Mouse (Mus musculus): ENCODE measurements around the gene Fam49a. TPM values are rescaled to one million over a fixed set of nuclear protein-coding genes. Genes with fewer than 3 reads are reported as not detected.

Gene Fam49a
- polyA plus RNA-seq (2012; fragmentation: generic; extraction: Trizol): not detected
- long read RNA-seq, experiment 1: 0 reads
- long read RNA-seq, experiment 2: 0 reads

DNA sequence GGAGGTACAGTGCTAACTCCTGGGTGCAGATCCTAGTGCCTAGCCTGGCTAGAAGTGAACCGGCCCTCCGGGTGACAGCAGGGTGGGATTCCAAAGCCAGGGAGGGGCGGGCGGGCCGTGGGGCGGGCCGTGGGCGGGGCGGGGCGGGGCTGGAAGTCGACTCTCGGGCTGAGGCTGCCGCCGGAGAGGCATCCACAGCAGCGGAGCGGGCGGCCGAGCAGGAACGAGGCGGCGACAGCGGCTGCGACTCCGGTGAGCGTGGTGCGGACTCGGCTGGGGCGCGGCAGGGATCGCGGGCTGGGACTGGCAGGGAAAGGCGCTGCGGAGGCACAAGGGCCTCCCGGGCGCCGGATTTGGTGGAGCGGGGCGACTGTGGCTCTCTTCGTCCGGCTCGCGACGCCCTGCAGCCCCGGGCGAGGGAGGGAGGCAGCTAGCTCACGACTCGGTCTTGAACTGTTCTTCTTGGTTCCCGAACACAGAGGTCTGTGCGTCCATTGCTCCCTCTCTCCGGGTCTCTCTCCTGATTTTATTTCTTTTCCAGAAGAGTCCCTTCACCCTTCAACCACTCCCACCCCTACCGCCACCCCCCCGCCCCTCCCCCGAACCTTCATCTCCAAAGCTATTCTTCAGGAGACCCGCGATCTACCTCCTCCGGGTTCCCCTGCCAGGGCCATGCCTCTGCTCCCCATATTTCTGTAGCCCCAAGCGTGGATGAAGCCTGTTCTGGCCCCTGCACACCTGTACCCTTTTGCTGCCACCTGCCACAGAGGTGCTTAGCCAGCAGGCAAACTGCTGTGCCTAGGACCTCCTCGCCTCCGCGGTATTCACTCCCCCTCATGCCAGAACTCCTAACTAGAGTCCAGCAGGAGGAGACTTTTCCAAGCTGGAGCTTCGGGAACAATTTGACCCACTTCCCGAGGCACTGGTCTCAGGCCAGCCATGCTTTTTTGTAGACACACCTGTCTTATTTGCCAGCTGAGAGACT, at the start of gene Fam49a:
Gene Fam49a (plus strand): TSS at position 153 of the 985 bp plus-strand sequence.
- no peaks in the 10 kb centered on the region for H3K27me3 ChIP-seq (ENCODE audit: control insufficient read depth, insufficient read depth, insufficient read length)
- no peak within 1 kb of the TSS for H3K4me3 ChIP-seq (ENCODE audit: insufficient read depth, poor library complexity, severe bottlenecking)
- H3ac ChIP-seq (ENCODE audit: control insufficient read depth, insufficient read length, low read depth): no peak within 1 kb of the TSS
- TF ChIP-seq USF1 (IDR thresholded peaks at IDR 0.05; ENCODE audit: low read depth) (no peak), MYOG (IDR thresholded peaks at IDR 0.05; ENCODE audit: control insufficient read depth, extremely low read depth, insufficient read length) (no peak), FOSL1 (IDR thresholded peaks at IDR 0.05; ENCODE audit: insufficient read depth, low read length, poor library complexity, severe bottlenecking) (no peak), MAX (IDR thresholded peaks at IDR 0.05) (no peak), CEBPB (IDR thresholded peaks at IDR 0.05; ENCODE audit: low read depth) (no peak), MYOD1 (IDR thresholded peaks at IDR 0.05; ENCODE audit: control insufficient read depth, insufficient read length, low read depth) (no peak), CTCF (IDR thresholded peaks at IDR 0.05; ENCODE audit: control insufficient read depth, insufficient read depth, insufficient read length) (no peak)
- H3K79me2 ChIP-seq (ENCODE audit: control insufficient read depth, insufficient read depth): no peaks in the 10 kb centered on the region
- H3K79me3 ChIP-seq (ENCODE audit: low read depth): no peaks in the 10 kb centered on the region
- H3K36me3 ChIP-seq (ENCODE audit: control insufficient read depth, insufficient read depth): no peaks in the 10 kb centered on the region

DNA sequence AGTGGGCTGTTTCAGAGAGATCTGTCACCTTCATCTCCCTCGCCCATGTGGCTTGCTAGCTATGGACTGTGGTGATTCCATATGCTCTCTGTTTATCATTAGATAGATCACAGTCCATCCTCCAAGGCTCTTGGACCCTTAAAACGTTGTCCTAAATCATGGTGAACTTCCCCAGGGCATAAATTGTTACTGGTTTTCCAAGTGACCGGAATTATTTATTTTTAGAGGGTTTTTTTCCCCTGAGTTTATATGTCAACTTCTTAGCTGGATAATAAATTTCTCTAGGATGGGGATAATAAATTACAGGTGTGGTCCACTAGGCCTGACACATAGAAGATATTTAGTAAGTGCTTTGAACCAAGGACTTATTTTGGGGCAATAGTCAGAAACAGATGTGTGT, 48.4 kb upstream of the Fam49a start:
- no peak overlapping the region for H3ac ChIP-seq (ENCODE audit: control insufficient read depth, insufficient read length, low read depth)
- TF ChIP-seq MYOD1 (IDR thresholded peaks at IDR 0.05; ENCODE audit: control insufficient read depth, insufficient read length, low read depth): no peak
- no peak for TF ChIP-seq MAX (IDR thresholded peaks at IDR 0.05)
- TF ChIP-seq CEBPB (IDR thresholded peaks at IDR 0.05; ENCODE audit: low read depth): no peak
- no peak for TF ChIP-seq MYOG (IDR thresholded peaks at IDR 0.05; ENCODE audit: control insufficient read depth, extremely low read depth, insufficient read length)
- no peak for TF ChIP-seq USF1 (IDR thresholded peaks at IDR 0.05; ENCODE audit: low read depth)
- no peak for TF ChIP-seq FOSL1 (IDR thresholded peaks at IDR 0.05; ENCODE audit: insufficient read depth, low read length, poor library complexity, severe bottlenecking)
- TF ChIP-seq CTCF (IDR thresholded peaks at IDR 0.05; ENCODE audit: control insufficient read depth, insufficient read depth, insufficient read length): no peak
- no peaks in the 10 kb centered on the region for H3K79me3 ChIP-seq (ENCODE audit: low read depth)
- no peaks in the 10 kb centered on the region for H3K36me3 ChIP-seq (ENCODE audit: control insufficient read depth, insufficient read depth)
- H3K27me3 ChIP-seq (ENCODE audit: control insufficient read depth, insufficient read depth, insufficient read length): no peaks in the 10 kb centered on the region
- H3K79me2 ChIP-seq (ENCODE audit: control insufficient read depth, insufficient read depth): no peaks in the 10 kb centered on the region
- H3K4me3 ChIP-seq (ENCODE audit: insufficient read depth, poor library complexity, severe bottlenecking): no peak overlapping the region

DNA sequence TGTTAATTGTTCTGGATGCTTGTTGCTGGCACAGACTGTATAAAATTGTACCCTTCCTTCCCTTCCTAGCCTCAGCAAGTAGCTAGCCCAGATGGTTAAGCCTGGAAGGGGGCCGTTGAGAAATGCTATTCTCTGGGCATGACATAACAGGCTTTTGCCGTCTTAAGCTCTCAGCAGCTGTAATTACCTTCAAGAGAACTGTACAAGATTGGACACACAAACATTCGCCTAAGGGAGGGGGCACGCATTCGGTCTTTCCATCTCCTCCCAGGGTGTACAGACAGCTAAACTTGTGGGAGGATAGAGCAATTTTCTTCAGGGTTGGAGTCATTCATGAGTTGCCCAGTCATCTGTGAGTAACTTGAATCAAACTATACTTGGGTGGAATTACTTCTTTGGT, 43.0 kb upstream of the Fam49a start:
- Histone ChIP-seq H3ac (ENCODE audit: control insufficient read depth, insufficient read length, low read depth) (no peak overlapping the region), H3K79me2 (ENCODE audit: control insufficient read depth, insufficient read depth) (no peaks in the 10 kb centered on the region), H3K79me3 (ENCODE audit: low read depth) (no peaks in the 10 kb centered on the region), H3K4me3 (ENCODE audit: insufficient read depth, poor library complexity, severe bottlenecking) (no peak overlapping the region), H3K27me3 (ENCODE audit: control insufficient read depth, insufficient read depth, insufficient read length) (no peaks in the 10 kb centered on the region), H3K36me3 (ENCODE audit: control insufficient read depth, insufficient read depth) (no peaks in the 10 kb centered on the region)
- TF ChIP-seq MAX (IDR thresholded peaks at IDR 0.05) (no peak), MYOD1 (IDR thresholded peaks at IDR 0.05; ENCODE audit: control insufficient read depth, insufficient read length, low read depth) (no peak), FOSL1 (IDR thresholded peaks at IDR 0.05; ENCODE audit: insufficient read depth, low read length, poor library complexity, severe bottlenecking) (no peak), USF1 (IDR thresholded peaks at IDR 0.05; ENCODE audit: low read depth) (no peak), MYOG (IDR thresholded peaks at IDR 0.05; ENCODE audit: control insufficient read depth, extremely low read depth, insufficient read length) (no peak), CEBPB (IDR thresholded peaks at IDR 0.05; ENCODE audit: low read depth) (no peak), CTCF (IDR thresholded peaks at IDR 0.05; ENCODE audit: control insufficient read depth, insufficient read depth, insufficient read length) (no peak)

DNA sequence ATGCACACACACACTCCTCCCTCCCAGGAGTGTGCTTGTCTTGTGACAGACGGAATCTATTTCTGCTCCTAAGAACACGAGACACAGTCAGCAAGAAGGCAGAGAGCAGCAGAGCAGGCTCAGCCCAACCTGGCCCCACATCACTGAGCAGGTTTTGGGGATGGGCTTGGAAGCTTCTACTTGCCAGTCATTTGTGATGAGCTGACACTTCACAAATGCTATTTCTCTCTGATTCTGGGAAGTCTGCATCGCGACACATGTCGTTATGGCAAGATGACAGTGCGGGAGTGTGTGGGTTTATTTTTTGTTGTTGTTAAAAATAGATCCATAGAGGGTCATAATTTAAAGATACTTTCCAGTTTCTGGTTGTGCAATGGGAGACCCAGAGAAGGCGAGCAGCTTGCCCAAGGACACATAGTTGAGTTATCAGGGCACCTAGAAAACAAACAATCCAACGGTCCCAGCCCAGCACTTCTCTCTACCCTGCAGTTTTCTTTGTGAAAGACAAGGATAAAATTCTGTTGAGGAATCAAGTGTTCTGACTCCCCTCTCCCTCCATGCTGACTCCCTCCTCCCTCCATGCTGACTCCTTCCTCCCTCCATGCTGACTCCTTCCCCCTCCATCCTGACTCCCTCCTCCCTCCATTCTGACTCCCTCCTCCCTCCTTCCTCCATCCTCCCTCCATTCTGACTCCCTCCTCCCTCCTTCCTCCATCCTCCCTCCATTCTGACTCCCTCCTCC, 41.0 kb upstream of the Fam49a start:
- Histone ChIP-seq H3K79me3 (ENCODE audit: low read depth) (no peaks in the 10 kb centered on the region), H3K36me3 (ENCODE audit: control insufficient read depth, insufficient read depth) (no peaks in the 10 kb centered on the region), H3K27me3 (ENCODE audit: control insufficient read depth, insufficient read depth, insufficient read length) (no peaks in the 10 kb centered on the region), H3K4me3 (ENCODE audit: insufficient read depth, poor library complexity, severe bottlenecking) (no peak overlapping the region), H3K79me2 (ENCODE audit: control insufficient read depth, insufficient read depth) (no peaks in the 10 kb centered on the region), H3ac (ENCODE audit: control insufficient read depth, insufficient read length, low read depth) (no peak overlapping the region)
- no peak for TF ChIP-seq FOSL1 (IDR thresholded peaks at IDR 0.05; ENCODE audit: insufficient read depth, low read length, poor library complexity, severe bottlenecking)
- no peak for TF ChIP-seq MYOD1 (IDR thresholded peaks at IDR 0.05; ENCODE audit: control insufficient read depth, insufficient read length, low read depth)
- no peak for TF ChIP-seq CEBPB (IDR thresholded peaks at IDR 0.05; ENCODE audit: low read depth)
- no peak for TF ChIP-seq MYOG (IDR thresholded peaks at IDR 0.05; ENCODE audit: control insufficient read depth, extremely low read depth, insufficient read length)

DNA sequence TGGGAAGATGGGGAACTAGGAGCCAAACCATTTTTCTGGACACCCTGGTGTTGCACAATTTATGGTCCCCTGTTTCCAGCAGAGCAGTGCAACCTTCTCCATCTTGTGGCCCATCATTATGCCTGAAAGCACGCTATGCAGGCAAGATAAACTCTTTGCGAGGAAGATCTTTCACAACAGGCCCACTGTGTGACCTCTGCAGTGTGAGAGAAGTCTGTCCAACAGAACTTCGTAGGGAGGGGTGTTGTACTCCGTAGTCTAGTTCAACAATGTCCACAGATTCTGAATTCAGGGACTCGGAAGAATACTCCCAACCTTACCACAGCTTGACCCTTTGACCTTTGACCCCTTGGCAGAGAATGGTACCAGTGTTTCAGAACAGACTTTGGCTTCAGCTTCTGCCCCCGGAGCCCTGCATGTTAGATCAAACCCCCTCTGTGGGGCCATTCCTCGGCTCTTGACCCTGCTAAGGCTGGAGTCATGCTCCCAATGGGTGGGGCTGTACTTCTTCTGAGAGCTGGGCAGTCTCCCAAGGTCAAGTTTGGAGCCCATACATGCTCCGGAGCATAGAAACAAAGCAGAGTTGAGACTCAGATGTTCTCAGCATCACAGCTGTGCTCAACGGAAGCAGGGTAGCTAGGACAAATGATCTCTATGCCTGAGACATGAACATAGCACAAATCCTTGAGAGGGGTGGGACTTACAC, 39.2 kb upstream of the Fam49a start:
- TF ChIP-seq MYOG (IDR thresholded peaks at IDR 0.05; ENCODE audit: control insufficient read depth, extremely low read depth, insufficient read length) (no peak), CTCF (IDR thresholded peaks at IDR 0.05; ENCODE audit: control insufficient read depth, insufficient read depth, insufficient read length) (no peak), CEBPB (IDR thresholded peaks at IDR 0.05; ENCODE audit: low read depth) (no peak), USF1 (IDR thresholded peaks at IDR 0.05; ENCODE audit: low read depth) (no peak), MYOD1 (IDR thresholded peaks at IDR 0.05; ENCODE audit: control insufficient read depth, insufficient read length, low read depth) (no peak), MAX (IDR thresholded peaks at IDR 0.05) (no peak), FOSL1 (IDR thresholded peaks at IDR 0.05; ENCODE audit: insufficient read depth, low read length, poor library complexity, severe bottlenecking) (no peak)
- no peaks in the 10 kb centered on the region for H3K36me3 ChIP-seq (ENCODE audit: control insufficient read depth, insufficient read depth)
- no peaks in the 10 kb centered on the region for H3K79me3 ChIP-seq (ENCODE audit: low read depth)
- no peak overlapping the region for H3ac ChIP-seq (ENCODE audit: control insufficient read depth, insufficient read length, low read depth)
- H3K4me3 ChIP-seq (ENCODE audit: insufficient read depth, poor library complexity, severe bottlenecking): no peak overlapping the region
- no peaks in the 10 kb centered on the region for H3K79me2 ChIP-seq (ENCODE audit: control insufficient read depth, insufficient read depth)
- H3K27me3 ChIP-seq (ENCODE audit: control insufficient read depth, insufficient read depth, insufficient read length): no peaks in the 10 kb centered on the region

Data from C2C12 (cell line).